Mouse (Mus musculus): Measurements from ENCODE around the gene St3gal3. TPM values are rescaled to one million over a fixed set of nuclear protein-coding genes. Genes with fewer than 3 reads are reported as not detected.

Gene St3gal3
- total and polyA plus RNA-seq, 2 experiments: 27.9 to 44.9 TPM

DNA sequence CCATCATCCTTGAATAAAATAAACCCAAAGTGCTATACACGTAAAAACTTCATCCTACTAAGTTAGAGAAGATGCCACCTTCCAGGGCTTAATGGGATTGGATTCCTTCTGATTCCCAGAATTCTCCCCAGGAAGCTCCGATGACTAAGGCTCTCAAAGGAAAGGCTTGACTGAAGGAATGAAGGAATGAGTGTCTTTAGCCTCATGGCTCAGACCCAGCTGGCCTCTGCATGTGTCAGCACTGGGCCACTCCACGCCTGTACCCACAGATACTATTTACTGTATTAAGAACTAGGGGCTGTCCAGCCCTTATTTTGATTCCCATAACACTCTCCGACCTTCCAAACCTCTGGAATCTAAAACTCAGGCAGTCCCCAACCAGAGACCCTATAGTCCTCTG, 200.6 kb downstream of the St3gal3 start:
- Histone ChIP-seq H3K27me3 (ENCODE audit: control insufficient read depth, insufficient read depth, low read length) (no peaks in the 10 kb centered on the region), H3K27ac (replicated peaks; ENCODE audit: insufficient read depth, low read depth, low read length) (no peak overlapping the region), H3K36me3 (ENCODE audit: control insufficient read depth, insufficient read depth, low read length) (peaks cover 6% of the 10 kb centered on the region), H3K4me3 (ENCODE audit: insufficient read depth, low read depth, low read length) (no peak overlapping the region), H3K4me1 (ENCODE audit: control insufficient read depth, insufficient read depth, low read length) (peaks cover 12% of the 10 kb centered on the region), H3K9ac (ENCODE audit: low read depth, low read length) (no peak overlapping the region), H3K79me2 (ENCODE audit: control insufficient read depth, insufficient read depth, low read length) (no peaks in the 10 kb centered on the region)
- no peak for TF ChIP-seq CTCF (IDR thresholded peaks at IDR 0.05; ENCODE audit: low read depth, low read length)
- no peak for TF ChIP-seq POLR2A (IDR thresholded peaks at IDR 0.05; ENCODE audit: extremely low read depth, insufficient read depth, low read length)
- WGBS: 91% methylated on average over 4 of the region's 4 CpGs
- no peak for DNase-seq (ENCODE audit: extremely low read depth, low read depth, low spot score)

DNA sequence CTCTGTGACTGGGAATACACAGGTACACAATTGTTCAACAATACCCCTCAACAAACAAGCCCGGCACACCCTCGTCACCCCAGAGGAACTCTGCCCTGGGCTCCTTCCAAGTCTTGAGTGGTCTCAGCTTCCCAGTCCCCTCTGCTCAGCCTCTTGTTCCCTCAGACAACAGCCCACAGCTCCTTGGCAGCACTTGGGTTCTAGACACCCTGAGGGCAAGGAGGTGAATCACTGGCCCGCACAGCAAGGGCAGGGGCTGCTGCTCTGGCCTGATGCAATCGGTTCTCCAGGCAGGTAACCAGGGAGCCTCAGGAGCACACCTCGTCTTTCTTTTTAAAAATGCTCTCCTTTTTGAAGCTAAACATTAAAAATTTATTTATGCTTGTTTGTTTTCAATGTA, 201.5 kb downstream of the St3gal3 start:
- DNase-seq (ENCODE audit: extremely low read depth, low read depth, low spot score): no peak
- Histone ChIP-seq H3K79me2 (ENCODE audit: control insufficient read depth, insufficient read depth, low read length) (no peaks in the 10 kb centered on the region), H3K27ac (replicated peaks; ENCODE audit: insufficient read depth, low read depth, low read length) (no peak overlapping the region), H3K9ac (ENCODE audit: low read depth, low read length) (no peak overlapping the region), H3K36me3 (ENCODE audit: control insufficient read depth, insufficient read depth, low read length) (peaks cover 6% of the 10 kb centered on the region), H3K4me3 (ENCODE audit: insufficient read depth, low read depth, low read length) (no peak overlapping the region), H3K27me3 (ENCODE audit: control insufficient read depth, insufficient read depth, low read length) (no peaks in the 10 kb centered on the region), H3K4me1 (ENCODE audit: control insufficient read depth, insufficient read depth, low read length) (peaks cover 15% of the 10 kb centered on the region)
- TF ChIP-seq CTCF (IDR thresholded peaks at IDR 0.05; ENCODE audit: low read depth, low read length): no peak
- no peak for TF ChIP-seq POLR2A (IDR thresholded peaks at IDR 0.05; ENCODE audit: extremely low read depth, insufficient read depth, low read length)
- WGBS: 92% methylated on average over 5 of the region's 5 CpGs

DNA sequence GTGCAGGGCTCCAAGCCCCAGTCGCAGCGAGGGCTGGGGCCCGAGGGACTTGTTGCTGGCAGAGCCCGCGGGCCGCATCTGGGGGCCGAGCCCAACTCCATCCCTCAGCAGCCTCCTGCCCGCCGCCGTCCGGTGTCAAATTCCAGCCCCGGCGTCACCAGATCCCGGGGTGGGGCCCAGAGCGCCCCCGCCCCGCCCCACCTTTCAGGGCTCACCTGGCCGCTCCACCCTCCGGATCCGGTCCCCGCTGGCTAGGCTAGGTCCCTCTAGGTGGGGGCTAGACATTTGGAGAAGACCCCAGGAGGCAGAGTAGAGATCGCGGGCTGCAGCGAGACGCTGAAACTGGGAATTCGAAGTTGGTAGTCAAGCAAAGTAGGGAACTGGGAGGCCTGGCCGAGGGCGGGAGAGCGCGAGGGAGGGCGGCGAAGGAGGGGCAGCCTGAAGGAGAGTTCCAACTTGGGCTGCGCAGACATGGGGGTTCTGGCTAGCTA, 205.3 kb downstream of the St3gal3 start, which contains the start of gene Artn:
TSS of gene Artn (minus strand) at position 373 of the 491 bp plus-strand sequence.
- Histone ChIP-seq H3K4me3 (ENCODE audit: insufficient read depth, low read depth, low read length) (no peak within 1 kb of the TSS; the same call in 1 of the 2 replicates), H3K27ac (replicated peaks; ENCODE audit: insufficient read depth, low read depth, low read length) (no peak within 1 kb of the TSS), H3K4me1 (ENCODE audit: control insufficient read depth, insufficient read depth, low read length) (peaks cover 10% of the 10 kb centered on the region), H3K9ac (ENCODE audit: low read depth, low read length) (no peak within 1 kb of the TSS), H3K36me3 (ENCODE audit: control insufficient read depth, insufficient read depth, low read length) (no peaks in the 10 kb centered on the region), H3K27me3 (ENCODE audit: control insufficient read depth, insufficient read depth, low read length) (peaks cover 13% of the 10 kb centered on the region), H3K79me2 (ENCODE audit: control insufficient read depth, insufficient read depth, low read length) (no peaks in the 10 kb centered on the region)
- DNase-seq (ENCODE audit: extremely low read depth, low read depth, low spot score): no peak
- TF ChIP-seq POLR2A (IDR thresholded peaks at IDR 0.05; ENCODE audit: extremely low read depth, insufficient read depth, low read length): no peak
- TF ChIP-seq CTCF (IDR thresholded peaks at IDR 0.05; ENCODE audit: low read depth, low read length): no peak
- 3% methylated on average over 31 of the region's 33 CpGs for WGBS

DNA sequence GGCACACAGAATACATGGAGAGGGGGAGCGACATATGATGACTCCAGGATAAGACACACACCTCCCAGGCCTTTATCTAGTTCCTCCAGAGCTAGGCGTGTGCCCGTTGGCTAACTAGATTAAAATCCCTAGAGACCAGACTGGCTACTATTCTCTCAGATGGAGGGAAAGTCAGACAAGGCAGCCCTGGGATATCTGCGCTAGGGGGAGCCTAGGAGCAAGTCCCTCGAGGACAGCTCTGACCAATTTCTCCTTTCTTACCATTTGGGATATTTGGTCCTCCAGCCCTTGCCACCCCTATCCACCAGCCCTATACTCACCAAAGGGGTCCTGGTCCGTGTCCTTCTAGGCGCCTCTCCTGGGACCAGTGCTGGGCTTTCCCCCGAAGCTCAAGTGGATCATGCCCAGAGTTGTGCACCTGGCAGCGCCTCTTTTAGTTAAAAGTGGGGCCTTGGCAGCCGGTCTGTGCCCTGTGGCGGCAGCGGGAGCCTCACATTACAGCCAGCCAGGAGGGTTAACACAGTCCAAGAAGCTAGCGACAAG, 205.9 kb downstream of the St3gal3 start:
- Histone ChIP-seq H3K27ac (replicated peaks; ENCODE audit: insufficient read depth, low read depth, low read length) (no peak overlapping the region), H3K36me3 (ENCODE audit: control insufficient read depth, insufficient read depth, low read length) (no peaks in the 10 kb centered on the region), H3K27me3 (ENCODE audit: control insufficient read depth, insufficient read depth, low read length) (peaks cover 13% of the 10 kb centered on the region), H3K4me3 (ENCODE audit: insufficient read depth, low read depth, low read length) (no peak overlapping the region; the same call in 1 of the 2 replicates), H3K4me1 (ENCODE audit: control insufficient read depth, insufficient read depth, low read length) (peaks cover 10% of the 10 kb centered on the region), H3K9ac (ENCODE audit: low read depth, low read length) (no peak overlapping the region), H3K79me2 (ENCODE audit: control insufficient read depth, insufficient read depth, low read length) (no peaks in the 10 kb centered on the region)
- no peak for DNase-seq (ENCODE audit: extremely low read depth, low read depth, low spot score)
- TF ChIP-seq POLR2A (IDR thresholded peaks at IDR 0.05; ENCODE audit: extremely low read depth, insufficient read depth, low read length): no peak
- TF ChIP-seq CTCF (IDR thresholded peaks at IDR 0.05; ENCODE audit: low read depth, low read length): peak; percentile 74
- WGBS: 3% methylated on average over 13 of the region's 13 CpGs

DNA sequence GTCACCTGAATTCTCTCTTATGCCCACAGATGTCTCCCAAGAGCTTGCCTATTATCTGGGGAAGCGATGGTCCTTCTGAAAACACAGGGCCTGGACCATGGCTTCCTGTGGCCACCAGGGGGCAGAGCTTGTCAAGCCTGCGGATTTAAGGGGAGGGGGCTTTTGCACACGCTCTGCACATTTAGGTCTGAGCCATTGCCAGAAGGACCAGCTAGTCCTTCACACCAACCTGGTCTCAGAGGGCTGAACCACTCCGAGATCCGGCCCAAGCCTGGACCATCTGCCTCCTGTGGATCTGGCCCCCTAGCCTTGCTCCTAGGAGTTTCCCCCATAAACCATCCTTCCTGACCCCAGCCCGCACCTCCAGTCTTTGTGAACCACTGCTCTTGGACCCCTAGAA, 206.5 kb downstream of the St3gal3 start:
- Histone ChIP-seq H3K27me3 (ENCODE audit: control insufficient read depth, insufficient read depth, low read length) (peaks cover 13% of the 10 kb centered on the region), H3K4me3 (ENCODE audit: insufficient read depth, low read depth, low read length) (no peak overlapping the region), H3K36me3 (ENCODE audit: control insufficient read depth, insufficient read depth, low read length) (no peaks in the 10 kb centered on the region), H3K79me2 (ENCODE audit: control insufficient read depth, insufficient read depth, low read length) (no peaks in the 10 kb centered on the region), H3K4me1 (ENCODE audit: control insufficient read depth, insufficient read depth, low read length) (peaks cover 10% of the 10 kb centered on the region), H3K27ac (replicated peaks; ENCODE audit: insufficient read depth, low read depth, low read length) (no peak overlapping the region), H3K9ac (ENCODE audit: low read depth, low read length) (no peak overlapping the region)
- no peak for DNase-seq (ENCODE audit: extremely low read depth, low read depth, low spot score)
- 19% methylated on average over 6 of the region's 6 CpGs for WGBS
- TF ChIP-seq POLR2A (IDR thresholded peaks at IDR 0.05; ENCODE audit: extremely low read depth, insufficient read depth, low read length): no peak
- peak; percentile 87 for TF ChIP-seq CTCF (IDR thresholded peaks at IDR 0.05; ENCODE audit: low read depth, low read length)

All from liver, adult 2 months (tissue).